Mouse (Mus musculus) B cell, adult (primary cell): Measurements from ENCODE around the gene Mob4. TPM values are rescaled to one million over a fixed set of nuclear protein-coding genes. Genes with fewer than 3 reads are reported as not detected.

Source experiments
- total RNA-seq: library from RNA; stranded (reverse); gene quantifications from 4 replicates; pipeline ENCODE4 v1.2.4, GENCODE M21; 2023; ENCODE audit not compliant: inconsistent age

The Mob4 gene
- 95.9 to 111 TPM (median 103 TPM) in 4 replicates for total RNA-seq

GRCm38 (mm10) chr1:55130943-55131401 lies at the start of gene Mob4:
Gene Mob4, plus strand, starts transcription at chr1:55131231.

GRCm38 (mm10) chr1:55087932-55088610 lies 43.0 kb upstream of the Mob4 start, which contains the start of the genes Hspe1 and Hspd1:
Gene Hspe1, plus strand, starts transcription at chr1:55088132.
Gene Hspd1, minus strand, starts transcription at chr1:55088243.

Other genes with a start within 250 kb of the Mob4 start
- 368 to 400 TPM (median 389 TPM) in 4 replicates for gene Ankrd44, start 204.8 kb upstream of the Mob4 start, total RNA-seq
- 442 to 464 TPM (median 452 TPM) in 4 replicates for gene Sf3b1, start 103.8 kb upstream of the Mob4 start, total RNA-seq
- gene Coq10b, start 78.5 kb upstream of the Mob4 start, total RNA-seq = 58.6 to 71.0 TPM (median 59.8 TPM) in 4 replicates
- gene Hspe1, start 43.1 kb upstream of the Mob4 start, total RNA-seq = 106 to 146 TPM (median 136 TPM) in 4 replicates
- 111 to 133 TPM (median 124 TPM) in 4 replicates for gene Hspd1, start 43.0 kb upstream of the Mob4 start, total RNA-seq
- gene Rftn2, start 95.6 kb downstream of the Mob4 start, total RNA-seq = 8.6 to 13.0 TPM (median 9.3 TPM) in 4 replicates
- gene Mars2, start 105.9 kb downstream of the Mob4 start, total RNA-seq = 10.8 to 11.5 TPM (median 11.3 TPM) in 4 replicates
- gene Boll, start 232.2 kb downstream of the Mob4 start, total RNA-seq = 0.86 to 2.1 TPM (median 0.90 TPM) in 3 of 4 replicates, not detected in the other